Mouse (Mus musculus) effector memory CD4-positive, alpha-beta T cell, adult 5 months (primary cell): Measurements from ENCODE around the gene Kcne2. TPM values are rescaled to one million over a fixed set of nuclear protein-coding genes. Genes with fewer than 3 reads are reported as not detected.

ENCODE experiments used
- polyA plus RNA-seq: library from polyadenylated mRNA; unstranded; fragments of 100-300 nt; shearing (Covaris generic); gene quantifications from one replicate; pipeline ENCODE4 v1.2.1, GENCODE M21; 2017

Kcne2 gene
- not detected for polyA plus RNA-seq

DNA sequence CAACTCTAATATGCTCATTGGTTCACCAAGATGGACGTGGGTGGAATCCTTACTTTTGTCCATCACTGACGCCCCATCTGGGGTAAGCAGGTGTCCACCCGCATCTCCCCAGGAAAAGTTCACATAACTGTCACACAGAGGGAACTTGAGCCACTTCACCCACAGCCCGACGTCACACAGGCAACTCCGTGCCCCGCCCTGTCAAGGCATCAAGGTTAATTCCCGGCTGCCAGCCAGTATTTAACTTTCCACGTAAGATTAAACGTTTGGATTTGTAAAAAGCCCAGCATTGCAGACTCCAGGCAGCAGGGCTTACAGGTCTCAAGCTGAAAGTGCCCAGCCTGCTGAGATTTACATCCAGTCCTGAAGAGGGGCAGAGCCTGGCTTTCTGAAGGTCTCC is at the start of gene Kcne2:
Gene Kcne2, plus strand, starts transcription at position 289 of the 400 bp plus-strand sequence.

DNA sequence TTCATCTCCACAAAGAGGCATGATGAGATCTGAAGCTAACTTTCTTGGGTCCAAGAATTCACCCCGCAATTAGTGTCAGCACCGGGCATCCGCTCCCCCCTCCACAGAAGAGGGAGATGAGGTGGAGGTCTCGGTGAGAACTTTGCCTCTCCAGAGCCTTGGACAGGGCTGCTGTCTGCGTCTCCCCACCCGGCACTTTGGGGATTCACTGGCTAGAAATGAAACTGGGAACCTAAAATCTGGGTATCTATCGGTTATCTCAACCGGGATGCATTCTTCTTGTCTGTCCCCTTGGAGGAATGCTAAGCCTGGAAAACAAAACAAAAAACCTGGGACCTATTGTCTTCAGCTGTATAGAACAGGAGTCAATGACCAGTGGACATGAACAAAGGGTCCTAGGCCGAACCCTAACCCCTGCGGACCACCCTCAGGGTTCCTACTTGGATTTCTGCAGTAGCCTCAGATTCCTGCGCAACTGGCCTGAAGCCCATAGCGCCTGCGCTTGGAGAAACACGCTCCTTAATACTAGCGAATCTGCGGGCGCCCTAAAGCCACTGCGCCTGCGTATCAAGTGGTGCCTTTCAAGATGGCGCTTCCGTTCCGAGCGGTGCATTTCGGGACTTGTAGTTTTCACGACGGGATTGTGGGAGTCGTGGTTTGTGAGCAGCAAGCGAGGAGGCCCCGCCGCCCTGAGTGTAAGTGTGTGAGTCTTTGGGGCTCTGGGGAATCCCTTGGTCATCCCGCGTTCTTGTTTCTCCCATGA is 8.6 kb downstream of the Kcne2 start, which contains the start of gene Smim11:
Gene Smim11, plus strand, starts transcription at position 638 of the 763 bp plus-strand sequence.

DNA sequence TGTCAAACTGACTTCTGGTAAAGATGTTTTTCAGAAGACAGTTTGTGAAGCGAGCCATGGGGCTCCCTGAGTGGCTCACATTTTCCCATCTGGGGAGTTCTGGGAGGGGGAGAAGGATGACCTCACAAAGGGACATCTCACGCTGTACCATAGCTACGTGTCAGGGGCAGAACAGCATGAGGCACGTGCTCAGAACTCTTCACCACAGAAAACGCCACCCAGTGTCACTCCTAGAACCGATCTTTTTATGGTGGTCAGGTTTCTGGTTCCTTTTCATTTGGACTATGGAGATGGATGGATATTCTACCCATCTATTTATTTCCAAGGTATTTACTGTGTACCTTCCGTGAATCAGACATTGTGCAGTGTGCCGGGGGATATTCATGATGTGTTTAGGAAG is 29.2 kb downstream of the Kcne2 start, which contains the start of gene Fam243:
Gene Fam243, minus strand, starts transcription at position 101 of the 400 bp plus-strand sequence.

Other genes with a start within 250 kb of the Kcne2 start
- 70.1 TPM for gene Mrps6, start 234.1 kb upstream of the Kcne2 start, polyA plus RNA-seq
- gene Gm49711, start 234.1 kb upstream of the Kcne2 start, polyA plus RNA-seq, result not detected
- 24.2 TPM for gene Slc5a3, start 234.1 kb upstream of the Kcne2 start, polyA plus RNA-seq
- gene Smim11, start 8.9 kb downstream of the Kcne2 start, polyA plus RNA-seq, result 58.1 TPM
- not detected for gene Fam243, start 29.1 kb downstream of the Kcne2 start, polyA plus RNA-seq
- not detected for gene Kcne1, start 67.1 kb downstream of the Kcne2 start, polyA plus RNA-seq
- gene Rcan1, start 178.5 kb downstream of the Kcne2 start, polyA plus RNA-seq, result 7.0 TPM
- not detected for gene Clic6, start 193.3 kb downstream of the Kcne2 start, polyA plus RNA-seq